Mouse (Mus musculus): ENCODE data around the gene Kcnc3. TPM values are rescaled to one million over a fixed set of nuclear protein-coding genes. Genes with fewer than 3 reads are reported as not detected.

Gene Kcnc3
- polyA plus RNA-seq, 1 experiment: 0.01 TPM

GRCm38 (mm10) chr7:44597666-44598065, 7.2 kb downstream of the Kcnc3 start:
- Histone ChIP-seq H3K4me3 (replicated peaks) (no peak overlapping the region), H3K9me3 (ENCODE audit: control insufficient read depth, low read length) (peaks cover 2% of the 10 kb centered on the region; the same call in 1 of the 2 replicates), H3K36me3 (ENCODE audit: control insufficient read depth) (no peaks in the 10 kb centered on the region), H3K27me3 (ENCODE audit: control insufficient read depth) (peaks cover 28% of the 10 kb centered on the region), H3K4me1 (ENCODE audit: control insufficient read depth) (no peaks in the 10 kb centered on the region)
- TF ChIP-seq GATA1 (IDR thresholded peaks at IDR 0.05; ENCODE audit: low read length) (no peak), TAL1 (IDR thresholded peaks at IDR 0.05; ENCODE audit: low read length) (no peak)

GRCm38 (mm10) chr7:44598336-44598735, 7.9 kb downstream of the Kcnc3 start:
- Histone ChIP-seq H3K36me3 (ENCODE audit: control insufficient read depth) (no peaks in the 10 kb centered on the region), H3K9me3 (ENCODE audit: control insufficient read depth, low read length) (peaks cover 2% of the 10 kb centered on the region; the same call in 1 of the 2 replicates), H3K27me3 (ENCODE audit: control insufficient read depth) (peaks cover 28% of the 10 kb centered on the region), H3K4me3 (replicated peaks) (no peak overlapping the region), H3K4me1 (ENCODE audit: control insufficient read depth) (no peaks in the 10 kb centered on the region)
- no peak for TF ChIP-seq GATA1 (IDR thresholded peaks at IDR 0.05; ENCODE audit: low read length)
- no peak for TF ChIP-seq TAL1 (IDR thresholded peaks at IDR 0.05; ENCODE audit: low read length)

GRCm38 (mm10) chr7:44600691-44601262, 10.3 kb downstream of the Kcnc3 start:
- H3K4me1 ChIP-seq (ENCODE audit: control insufficient read depth): no peaks in the 10 kb centered on the region
- H3K27me3 ChIP-seq (ENCODE audit: control insufficient read depth): peaks cover 42% of the 10 kb centered on the region
- TF ChIP-seq GATA1 (IDR thresholded peaks at IDR 0.05; ENCODE audit: low read length) (no peak), TAL1 (IDR thresholded peaks at IDR 0.05; ENCODE audit: low read length) (no peak)
- no peaks in the 10 kb centered on the region for H3K36me3 ChIP-seq (ENCODE audit: control insufficient read depth)
- H3K4me3 ChIP-seq (replicated peaks): no peak overlapping the region
- H3K9me3 ChIP-seq (ENCODE audit: control insufficient read depth, low read length): no peaks in the 10 kb centered on the region

GRCm38 (mm10) chr7:44601646-44602045, 11.2 kb downstream of the Kcnc3 start:
- H3K36me3 ChIP-seq (ENCODE audit: control insufficient read depth): no peaks in the 10 kb centered on the region
- peaks cover 51% of the 10 kb centered on the region for H3K27me3 ChIP-seq (ENCODE audit: control insufficient read depth)
- no peak overlapping the region for H3K4me3 ChIP-seq (replicated peaks)
- H3K4me1 ChIP-seq (ENCODE audit: control insufficient read depth): no peaks in the 10 kb centered on the region
- no peaks in the 10 kb centered on the region for H3K9me3 ChIP-seq (ENCODE audit: control insufficient read depth, low read length)
- no peak for TF ChIP-seq GATA1 (IDR thresholded peaks at IDR 0.05; ENCODE audit: low read length)
- no peak for TF ChIP-seq TAL1 (IDR thresholded peaks at IDR 0.05; ENCODE audit: low read length)

- H3K27me3 ChIP-seq (ENCODE audit: control insufficient read depth): peaks cover 55% of the 10 kb centered on the region
Observed at GRCm38 (mm10) chr7:44602443-44602842, 12.0 kb downstream of the Kcnc3 start.

GRCm38 (mm10) chr7:44603186-44603855, 12.9 kb downstream of the Kcnc3 start:
- no peaks in the 10 kb centered on the region for H3K4me1 ChIP-seq (ENCODE audit: control insufficient read depth)
- no peak overlapping the region for H3K4me3 ChIP-seq (replicated peaks)
- H3K27me3 ChIP-seq (ENCODE audit: control insufficient read depth): peaks cover 55% of the 10 kb centered on the region
- no peaks in the 10 kb centered on the region for H3K9me3 ChIP-seq (ENCODE audit: control insufficient read depth, low read length)
- TF ChIP-seq GATA1 (IDR thresholded peaks at IDR 0.05; ENCODE audit: low read length) (no peak), TAL1 (IDR thresholded peaks at IDR 0.05; ENCODE audit: low read length) (no peak)
- no peaks in the 10 kb centered on the region for H3K36me3 ChIP-seq (ENCODE audit: control insufficient read depth)

More at GRCm38 (mm10) chr7:44602443-44602842, 12.0 kb downstream of the Kcnc3 start:
- H3K4me3 ChIP-seq (replicated peaks): no peak overlapping the region
- no peaks in the 10 kb centered on the region for H3K4me1 ChIP-seq (ENCODE audit: control insufficient read depth)
- no peaks in the 10 kb centered on the region for H3K36me3 ChIP-seq (ENCODE audit: control insufficient read depth)
- TF ChIP-seq GATA1 (IDR thresholded peaks at IDR 0.05; ENCODE audit: low read length): no peak
- TF ChIP-seq TAL1 (IDR thresholded peaks at IDR 0.05; ENCODE audit: low read length): no peak
- no peaks in the 10 kb centered on the region for H3K9me3 ChIP-seq (ENCODE audit: control insufficient read depth, low read length)

GRCm38 (mm10) chr7:44604139-44604606, 13.7 kb downstream of the Kcnc3 start:
- no peak for TF ChIP-seq GATA1 (IDR thresholded peaks at IDR 0.05; ENCODE audit: low read length)
- Histone ChIP-seq H3K4me3 (replicated peaks) (no peak overlapping the region), H3K4me1 (ENCODE audit: control insufficient read depth) (no peaks in the 10 kb centered on the region)

GRCm38 (mm10) chr7:44604619-44605018, 14.2 kb downstream of the Kcnc3 start:
- no peaks in the 10 kb centered on the region for H3K36me3 ChIP-seq (ENCODE audit: control insufficient read depth)
- TF ChIP-seq TAL1 (IDR thresholded peaks at IDR 0.05; ENCODE audit: low read length) (no peak), GATA1 (IDR thresholded peaks at IDR 0.05; ENCODE audit: low read length) (no peak)
- H3K9me3 ChIP-seq (ENCODE audit: control insufficient read depth, low read length): no peaks in the 10 kb centered on the region
- H3K4me3 ChIP-seq (replicated peaks): no peak overlapping the region
- no peaks in the 10 kb centered on the region for H3K4me1 ChIP-seq (ENCODE audit: control insufficient read depth)
- H3K27me3 ChIP-seq (ENCODE audit: control insufficient read depth): peaks cover 55% of the 10 kb centered on the region

More at GRCm38 (mm10) chr7:44604139-44604606, 13.7 kb downstream of the Kcnc3 start:
- Histone ChIP-seq H3K27me3 (ENCODE audit: control insufficient read depth) (peaks cover 55% of the 10 kb centered on the region), H3K9me3 (ENCODE audit: control insufficient read depth, low read length) (no peaks in the 10 kb centered on the region), H3K36me3 (ENCODE audit: control insufficient read depth) (no peaks in the 10 kb centered on the region)

- Histone ChIP-seq H3K9me3 (ENCODE audit: control insufficient read depth, low read length) (no peaks in the 10 kb centered on the region), H3K4me3 (replicated peaks) (no peak overlapping the region), H3K27me3 (ENCODE audit: control insufficient read depth) (peaks cover 55% of the 10 kb centered on the region), H3K4me1 (ENCODE audit: control insufficient read depth) (no peaks in the 10 kb centered on the region), H3K36me3 (ENCODE audit: control insufficient read depth) (no peaks in the 10 kb centered on the region)
- TF ChIP-seq TAL1 (IDR thresholded peaks at IDR 0.05; ENCODE audit: low read length): no peak
- no peak for TF ChIP-seq GATA1 (IDR thresholded peaks at IDR 0.05; ENCODE audit: low read length)
Observed at GRCm38 (mm10) chr7:44605436-44605835, 15.0 kb downstream of the Kcnc3 start.
